Mouse (Mus musculus): ENCODE measurements at regions not wholly inside any gene's neighbourhood (a gene's known extent, or its start where the extent isn't known, plus 50 kb on each side); places are given as distances from the start of the nearest gene placed in this dataset.
"Not testable (repeated sequence)": the region's sequence is repeated elsewhere in the genome, so short reads cannot be mapped to it uniquely, and the experiment has no call there.

DNA sequence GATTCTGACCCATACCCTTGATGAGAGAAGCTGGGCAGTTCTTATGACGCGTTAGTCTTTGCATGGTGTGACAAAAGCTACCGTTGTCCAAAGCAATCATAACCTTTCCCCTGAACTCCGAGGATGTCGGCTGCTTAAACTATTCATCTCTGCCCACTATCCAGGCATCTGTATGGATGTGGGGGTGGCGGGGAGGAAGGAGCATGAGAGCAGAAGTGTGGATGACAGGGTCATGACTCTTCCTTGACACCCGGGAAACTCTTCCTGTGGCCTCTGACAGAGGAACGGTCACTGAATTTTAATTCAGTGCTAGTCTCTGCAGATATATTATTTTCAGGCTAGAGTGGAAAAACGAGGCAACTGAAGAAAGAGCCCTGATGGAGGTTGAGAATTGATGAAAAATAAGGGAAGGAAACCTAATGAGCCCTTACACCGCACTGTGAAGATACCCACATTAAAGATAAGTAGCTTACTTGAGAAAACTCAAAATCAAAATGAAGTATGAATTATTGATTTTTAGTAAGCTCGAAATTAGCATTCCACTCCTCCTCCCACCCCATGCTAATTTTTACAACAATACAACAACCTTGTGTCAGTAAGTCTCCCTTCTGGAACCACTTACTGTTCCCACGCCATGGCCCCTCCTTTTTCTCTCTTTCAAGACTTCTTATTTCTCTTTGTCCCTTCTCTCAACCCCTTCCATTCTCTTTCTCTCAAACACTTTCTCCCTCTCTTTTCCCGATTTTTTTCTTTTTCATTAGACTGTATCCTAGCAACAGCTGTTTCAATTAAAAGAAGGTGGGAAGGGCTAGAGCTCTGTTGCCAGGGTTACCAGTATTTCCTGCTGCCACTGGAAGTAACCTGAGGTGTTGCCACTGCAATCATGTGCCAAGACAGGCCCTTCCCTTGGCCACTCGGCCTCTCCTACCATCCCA is 206.0 kb upstream of the Gap43 start:
- no peak for DNase-seq (ENCODE audit: low read depth, low spot score)

GRCm38 (mm10) chr16:42517321-42517720 is 176.9 kb upstream of the Gap43 start:
- no peak for DNase-seq (ENCODE audit: low read depth, low spot score)

GRCm38 (mm10) chr16:42515929-42516328 is 175.5 kb upstream of the Gap43 start:
- no peak for DNase-seq (ENCODE audit: low read depth, low spot score)

GRCm38 (mm10) chr16:42505107-42505506 is 164.7 kb upstream of the Gap43 start:
- DNase-seq (ENCODE audit: low read depth, low spot score) = no peak

DNA sequence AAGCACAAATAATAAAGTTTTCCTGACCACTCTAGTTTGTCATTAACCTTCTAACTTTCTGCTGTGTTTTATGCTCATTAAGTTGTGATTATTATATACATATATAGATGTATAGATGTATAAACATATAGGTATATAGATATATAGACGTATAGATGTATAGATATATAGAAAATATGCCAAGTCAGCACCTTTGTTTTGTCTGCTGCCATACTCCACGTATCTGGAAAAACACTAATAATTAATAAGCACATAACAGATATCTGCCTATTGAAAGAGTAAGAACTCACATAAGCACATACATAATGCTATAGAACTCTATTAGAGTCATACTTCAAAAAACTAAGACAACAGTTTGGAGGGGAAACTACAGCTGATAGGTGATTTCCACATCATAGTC is 161.3 kb upstream of the Gap43 start:
- no peak for DNase-seq (ENCODE audit: low read depth, low spot score)

DNA sequence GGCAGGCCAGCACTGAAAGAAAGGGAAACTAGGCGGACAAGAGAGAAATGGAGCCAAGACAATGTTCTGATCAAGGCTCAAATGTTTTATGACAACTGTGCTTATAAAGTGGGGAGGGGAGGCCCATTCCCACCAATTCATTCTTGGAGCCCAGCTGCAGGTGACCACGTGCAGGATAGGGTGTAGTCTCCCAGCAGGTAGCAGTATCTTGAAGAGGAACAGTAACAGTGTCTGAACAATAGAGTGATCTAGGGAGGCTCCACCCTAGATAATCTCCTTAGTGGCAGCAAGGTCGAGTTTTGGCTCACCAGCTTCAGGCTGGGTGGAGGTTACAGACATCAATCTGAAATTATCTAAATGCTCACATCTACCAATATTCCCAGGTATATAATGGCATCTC is 160.7 kb upstream of the Gap43 start:
- DNase-seq (ENCODE audit: low read depth, low spot score) = not testable (repeated sequence)

DNA sequence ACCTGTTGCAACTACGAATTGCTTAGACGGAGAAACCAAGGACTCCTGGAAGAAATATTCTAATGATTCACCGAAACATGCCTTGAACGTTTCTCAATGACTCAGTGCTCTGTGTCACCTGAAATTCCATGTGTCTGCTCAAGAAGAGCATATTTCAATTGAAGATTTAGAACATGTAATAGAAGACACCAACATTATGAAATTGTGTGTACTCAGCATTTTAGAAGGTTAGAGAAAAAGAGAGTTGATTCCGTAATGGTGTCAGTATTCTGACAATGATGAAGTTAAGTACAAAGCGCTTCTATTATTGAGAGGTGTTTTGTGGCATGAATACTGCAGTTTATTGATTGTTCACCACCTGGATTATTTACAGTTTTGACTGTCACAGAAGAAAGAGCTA is 159.1 kb upstream of the Gap43 start:
- DNase-seq (ENCODE audit: low read depth, low spot score) = no peak

DNA sequence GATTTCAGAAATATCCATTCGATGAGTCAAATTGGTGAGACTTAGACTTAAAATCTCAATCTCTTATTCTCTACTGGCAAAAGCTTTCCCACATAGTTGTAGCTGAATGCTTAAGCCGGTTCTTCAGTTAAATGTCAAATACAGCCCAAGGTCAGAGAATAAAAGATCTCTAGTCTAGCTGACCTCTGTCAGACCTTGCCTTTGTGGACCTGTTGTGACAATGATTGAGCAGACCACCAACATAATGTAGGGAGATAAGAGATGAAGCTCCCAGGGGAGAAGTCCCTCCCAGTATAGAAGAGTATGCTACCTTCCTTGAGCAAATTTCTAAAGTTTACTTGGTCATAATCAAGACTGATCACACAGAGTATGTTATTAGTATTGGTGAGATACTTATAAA is 157.9 kb upstream of the Gap43 start:
- no peak for DNase-seq (ENCODE audit: low read depth, low spot score)

DNA sequence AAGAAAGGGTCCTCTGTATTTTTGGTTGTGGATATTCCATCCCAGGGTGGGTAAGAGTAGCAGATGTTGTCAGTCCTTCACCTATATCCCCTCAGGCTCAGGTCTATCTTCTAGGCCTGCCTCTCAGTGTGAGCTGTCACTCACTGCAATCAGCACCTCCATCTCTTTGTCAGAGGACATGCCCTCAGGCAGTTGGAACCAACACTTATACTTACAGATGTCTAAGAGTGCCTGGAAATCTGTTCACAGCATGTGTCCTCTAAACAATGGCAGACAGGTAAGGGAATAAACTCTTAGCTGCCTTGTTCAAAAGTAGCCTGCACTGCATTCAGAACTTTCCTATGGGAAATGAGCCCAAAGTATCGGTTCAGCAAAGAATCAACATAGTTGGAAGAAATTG is 153.1 kb upstream of the Gap43 start:
- no peak for DNase-seq (ENCODE audit: low read depth, low spot score)

GRCm38 (mm10) chr16:42488745-42489144 is 148.3 kb upstream of the Gap43 start:
- DNase-seq (ENCODE audit: low read depth, low spot score) = no peak

DNA sequence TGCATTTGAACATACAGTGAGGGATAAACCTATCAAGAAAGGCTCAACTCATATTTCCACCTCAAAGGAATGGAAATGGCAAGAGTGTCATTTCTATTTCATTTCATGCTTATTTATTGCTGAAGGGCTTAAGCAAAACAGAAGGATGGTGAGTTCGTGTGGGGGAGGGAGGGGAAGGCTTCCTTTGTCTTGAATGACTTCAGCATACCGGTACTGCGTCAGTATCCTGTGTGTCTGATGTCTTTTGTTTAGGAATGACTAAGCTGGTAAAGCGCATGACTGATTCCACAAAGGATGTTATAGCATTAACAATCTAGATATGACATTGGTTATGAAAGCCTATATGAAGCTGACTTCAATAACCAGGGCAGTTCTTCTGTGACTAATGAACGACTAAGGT is 139.5 kb upstream of the Gap43 start:
- peak; percentile 8 for DNase-seq (ENCODE audit: low read depth, low spot score)

- DNase-seq (ENCODE audit: low read depth, low spot score) = no peak
These were observed 126.5 kb upstream of the Gap43 start for GRCm38 (mm10) chr16:42466976-42467375.

- DNase-seq (ENCODE audit: low read depth, low spot score) = no peak
These were observed 116.0 kb upstream of the Gap43 start for GRCm38 (mm10) chr16:42456335-42456984.

DNA sequence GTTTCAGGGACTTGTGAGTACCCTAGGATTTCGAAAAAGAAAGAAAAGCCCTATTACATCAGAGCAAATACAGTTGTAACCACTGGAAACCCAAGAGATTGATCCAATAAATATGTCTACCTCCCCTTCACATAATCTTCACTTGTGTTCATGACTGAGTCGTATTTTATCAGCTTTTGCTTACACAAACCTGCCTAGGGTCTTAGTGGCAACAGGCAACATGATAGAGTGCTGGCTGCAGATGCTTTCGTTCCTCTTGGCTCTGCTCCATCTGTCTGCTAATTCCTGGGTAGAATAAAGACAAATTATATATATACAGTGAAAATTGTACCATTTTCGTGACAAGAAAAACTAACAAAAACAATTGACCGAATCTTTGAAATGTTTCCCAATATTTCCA is 112.9 kb upstream of the Gap43 start:
- DNase-seq (ENCODE audit: low read depth, low spot score) = no peak

- DNase-seq (ENCODE audit: low read depth, low spot score) = no peak
These were observed 109.5 kb upstream of the Gap43 start for GRCm38 (mm10) chr16:42449840-42450444.

DNA sequence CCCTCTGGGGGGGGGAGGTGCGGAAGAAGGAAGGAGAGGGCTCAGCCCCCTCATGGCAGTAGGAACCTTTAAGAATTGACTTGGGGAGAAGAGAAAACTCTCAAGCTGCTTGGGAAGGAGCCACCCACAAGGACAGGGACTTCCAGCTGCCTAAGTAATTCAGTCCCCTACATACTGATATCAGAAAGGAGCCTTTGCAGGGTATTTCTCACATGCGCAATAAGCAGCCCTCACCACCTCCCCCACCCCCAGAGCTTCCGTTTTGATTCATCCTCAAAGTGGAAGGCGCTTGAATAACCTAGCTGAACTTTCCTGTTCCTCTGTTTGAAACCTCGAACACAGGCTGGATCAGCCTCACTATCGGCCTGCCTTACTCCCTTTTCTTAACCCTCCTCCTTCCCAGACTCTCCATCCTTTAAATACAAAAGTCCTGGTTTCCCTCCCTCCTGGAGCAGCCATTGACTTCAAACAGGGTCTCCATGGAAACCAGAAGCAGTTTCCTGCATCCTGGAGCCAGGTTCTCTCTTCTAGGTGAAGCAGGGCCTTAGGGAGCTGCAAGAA is 104.5 kb upstream of the Gap43 start:
- no peak for DNase-seq (ENCODE audit: low read depth, low spot score)

GRCm38 (mm10) chr16:42444408-42444862 is 104.0 kb upstream of the Gap43 start:
- no peak for DNase-seq (ENCODE audit: low read depth, low spot score)

DNA sequence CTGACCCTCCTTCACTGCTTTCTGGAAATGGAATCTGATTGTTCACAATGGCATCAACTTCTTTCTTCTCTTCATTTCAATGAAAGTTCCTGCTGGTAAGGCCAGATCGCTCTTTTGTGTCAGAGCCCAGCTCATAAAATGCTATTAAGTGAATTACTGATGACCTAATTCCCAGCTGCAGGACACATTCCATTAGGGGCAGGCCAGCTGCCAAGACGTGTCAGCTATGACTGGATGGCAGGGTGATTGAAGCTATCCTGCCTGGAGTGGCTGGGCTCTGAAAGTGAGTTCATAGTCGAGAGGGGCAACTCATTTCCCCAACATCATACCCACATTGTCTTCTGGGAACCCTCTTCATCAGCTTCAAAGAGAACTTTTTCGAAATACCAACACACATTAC is 100.4 kb upstream of the Gap43 start:
- DNase-seq (ENCODE audit: low read depth, low spot score) = no peak

DNA sequence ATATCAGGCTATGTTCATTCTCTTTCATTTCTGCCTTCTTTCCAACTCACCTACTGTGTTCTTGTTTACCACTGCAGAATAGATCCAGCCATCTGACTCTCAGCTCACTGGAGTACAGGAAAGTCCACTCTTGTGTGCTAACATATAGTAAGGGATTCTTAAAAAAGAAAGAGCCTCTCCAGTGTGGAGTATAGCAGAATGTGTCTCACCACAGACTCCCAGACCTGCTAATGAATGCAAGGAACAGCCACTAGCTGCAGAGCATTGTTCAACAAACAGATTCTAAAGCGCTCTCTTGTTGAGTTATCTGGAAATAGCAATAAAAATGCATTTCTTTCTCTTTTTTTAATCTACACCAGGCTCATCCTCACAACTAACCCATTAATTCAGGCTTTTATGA is 91.1 kb upstream of the Gap43 start:
- no peak for DNase-seq (ENCODE audit: low read depth, low spot score)

GRCm38 (mm10) chr16:42416673-42417072 is 76.2 kb upstream of the Gap43 start:
- no peak for DNase-seq (ENCODE audit: low read depth, low spot score)

DNA sequence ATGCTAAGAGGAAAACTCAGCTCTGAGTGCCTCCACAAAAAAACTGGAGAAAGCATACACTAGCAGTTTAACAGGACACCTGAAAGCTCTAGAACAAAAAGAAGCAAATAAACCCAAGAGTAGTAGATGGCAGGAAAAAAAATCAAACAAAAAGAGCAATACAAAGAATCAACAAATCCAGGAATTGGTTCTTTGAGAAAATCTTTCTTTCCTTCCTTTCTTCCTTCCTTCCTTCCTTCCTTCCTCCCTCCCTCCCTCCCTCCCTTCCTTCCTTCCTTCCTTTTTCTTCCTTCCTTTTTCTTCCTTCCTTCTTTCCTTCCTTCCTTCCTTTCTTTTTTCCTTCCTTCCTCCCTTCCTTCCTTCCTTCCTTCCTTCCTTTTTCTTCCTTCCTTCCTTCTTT is 71.6 kb upstream of the Gap43 start:
- not testable (repeated sequence) for DNase-seq (ENCODE audit: low read depth, low spot score)

DNA sequence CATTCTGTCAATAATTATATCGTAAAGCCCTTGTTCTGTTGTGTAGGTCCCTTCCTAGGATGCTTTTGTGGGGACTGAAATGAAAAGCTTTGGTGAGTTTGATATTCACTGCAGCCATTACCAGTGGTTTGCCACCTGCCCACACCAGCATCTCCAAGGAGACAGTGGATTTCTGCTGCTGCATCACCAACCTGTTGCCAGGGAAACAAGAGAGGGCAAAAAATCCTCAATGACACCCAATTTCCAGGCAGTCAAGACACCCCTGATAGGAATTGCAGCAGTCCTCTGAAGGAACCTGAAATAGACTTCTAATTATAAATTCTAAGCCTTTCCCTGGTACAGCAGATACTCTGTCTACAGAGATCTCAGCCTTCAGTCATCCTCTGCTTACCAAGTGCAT is 56.1 kb upstream of the Gap43 start:
- DNase-seq (ENCODE audit: low read depth, low spot score) = no peak

Measured in CD4-positive helper T cell, adult 2 months (primary cell).